Mouse (Mus musculus) intestine, embryonic 15.5 days (tissue): ENCODE data around the gene Ccdc9. TPM values are rescaled to one million over a fixed set of nuclear protein-coding genes. Genes with fewer than 3 reads are reported as not detected.

Source experiments
- polyA plus RNA-seq: library from polyadenylated mRNA; unstranded; fragments of >200 nt; fragmentation: Nextera tagmentation; extraction: Ambion mirVana; gene quantifications from 2 replicates; pipeline ENCODE4 v1.2.1, GENCODE M21; 2015

The Ccdc9 gene
- polyA plus RNA-seq, 1 experiment from 2014 or later = 23.3 TPM

Other genes starting within 250 kb of the Ccdc9 start
- gene Bicra, start 238.9 kb downstream of the Ccdc9 start, polyA plus RNA-seq = 4.9 and 5.4 TPM in 2 replicates
- 0.03 and 0.06 TPM in 2 replicates for gene Zfp541, start 225.0 kb downstream of the Ccdc9 start, polyA plus RNA-seq
- 186 and 194 TPM in 2 replicates for gene Napa, start 188.3 kb downstream of the Ccdc9 start, polyA plus RNA-seq
- 24.4 and 25.6 TPM in 2 replicates for gene Kptn, start 166.9 kb downstream of the Ccdc9 start, polyA plus RNA-seq
- 0.15 and 0.23 TPM in 2 replicates for gene Slc8a2, start 157.0 kb downstream of the Ccdc9 start, polyA plus RNA-seq
- gene Meis3, start 111.7 kb downstream of the Ccdc9 start, polyA plus RNA-seq = 30.8 and 31.8 TPM in 2 replicates
- 21.8 and 34.2 TPM in 2 replicates for gene Dhx34, start 64.8 kb downstream of the Ccdc9 start, polyA plus RNA-seq
- gene C5ar2, start 42.6 kb downstream of the Ccdc9 start, polyA plus RNA-seq = 0.13 and 0.23 TPM in 2 replicates
- gene C5ar1, start 27.3 kb downstream of the Ccdc9 start, polyA plus RNA-seq = 2.4 TPM in 2 replicates
- 16.4 and 16.6 TPM in 2 replicates for gene Inafm1, start 13.2 kb downstream of the Ccdc9 start, polyA plus RNA-seq
- gene Bbc3, start 21.6 kb upstream of the Ccdc9 start, polyA plus RNA-seq = 5.9 and 6.4 TPM in 2 replicates
- gene Sae1, start 101.0 kb upstream of the Ccdc9 start, polyA plus RNA-seq = 270 and 284 TPM in 2 replicates
- 13.8 and 14.4 TPM in 2 replicates for gene Zc3h4, start 114.1 kb upstream of the Ccdc9 start, polyA plus RNA-seq
- 48.9 and 54.8 TPM in 2 replicates for gene Tmem160, start 166.0 kb upstream of the Ccdc9 start, polyA plus RNA-seq
- gene Npas1, start 190.9 kb upstream of the Ccdc9 start, polyA plus RNA-seq = 0.25 and 0.38 TPM in 2 replicates